Mouse (Mus musculus): ENCODE data around the gene Arrb1. TPM values are rescaled to one million over a fixed set of nuclear protein-coding genes. Genes with fewer than 3 reads are reported as not detected.
A peak's percentile ranks its signal among the peaks of the same experiment; 100 is the strongest.
"Not testable (repeated sequence)": the region's sequence is repeated elsewhere in the genome, so short reads cannot be mapped to it uniquely, and the experiment has no call there.

The Arrb1 gene
- 2.8 and 3.8 TPM in 2 replicates for polyA plus RNA-seq (2014; fragmentation: Nextera tagmentation; extraction: Ambion mirVana)

DNA sequence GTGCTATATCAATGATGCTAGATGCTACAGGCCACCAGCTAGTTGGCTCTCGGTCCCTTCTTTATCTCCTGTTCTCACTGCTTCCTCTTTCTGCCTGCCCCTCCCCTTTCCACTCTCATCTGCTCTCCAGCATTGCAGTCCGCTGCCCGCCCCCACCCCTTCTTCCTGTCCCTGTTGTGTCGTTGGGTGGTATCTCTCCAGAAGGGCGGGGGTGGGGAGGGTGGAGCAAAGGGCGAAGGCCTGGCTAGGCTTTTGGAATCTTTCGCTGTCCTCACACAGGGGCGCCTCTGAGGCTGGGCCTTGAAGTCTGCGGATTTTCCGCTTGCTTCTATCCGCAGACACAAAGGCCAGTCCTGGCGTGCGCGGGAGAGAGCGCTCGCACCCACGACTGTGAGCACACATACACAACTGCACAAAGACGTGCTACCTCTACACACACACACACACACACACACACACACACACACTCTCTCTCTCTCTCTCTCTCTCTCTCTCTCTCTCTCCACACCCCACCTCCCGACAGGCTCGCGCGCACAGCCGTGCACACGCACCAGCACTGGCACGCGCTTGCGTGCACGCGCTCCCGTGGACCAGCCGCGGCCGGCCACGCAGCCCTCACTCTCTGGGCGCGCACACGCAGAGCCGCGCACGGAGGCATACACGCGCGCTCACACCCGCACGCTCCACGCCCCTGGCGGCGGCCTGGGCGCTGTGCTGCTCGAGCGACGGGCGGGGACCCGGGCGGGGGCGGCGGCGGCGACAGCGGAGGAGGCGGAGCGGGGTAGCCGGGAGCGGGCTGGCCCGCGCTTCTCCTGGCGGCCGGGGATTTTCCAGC is at the start of gene Arrb1:
Gene Arrb1 (plus strand): TSS at position 566 of the 835 bp plus-strand sequence.
- Histone ChIP-seq H3K9me3 (ENCODE audit: control insufficient read depth, low read length) (no peaks in the 10 kb centered on the region), H3K36me3 (ENCODE audit: control insufficient read depth, insufficient read depth, low read length) (no peaks in the 10 kb centered on the region), H3K4me3 (ENCODE audit: low read depth, low read length) (peak within 1 kb of the TSS; percentile 72), H3K4me1 (ENCODE audit: control insufficient read depth, insufficient read depth, low read length) (peaks cover 10% of the 10 kb centered on the region; the same call in 1 of the 2 replicates), H3K9ac (ENCODE audit: low read depth, low read length) (peak within 1 kb of the TSS; percentile 80), H3K27ac (replicated peaks; ENCODE audit: low read depth, low read length) (peak within 1 kb of the TSS; percentile 75), H3K4me2 (ENCODE audit: low read depth, low read length) (peak within 1 kb of the TSS; percentile 95), H3K27me3 (replicated peaks; ENCODE audit: control insufficient read depth, insufficient read depth, low read length) (no peaks in the 10 kb centered on the region)
- DNase-seq (ENCODE audit: low spot score): peak; percentile 83
- ATAC-seq (ENCODE audit: low read depth): peak; percentile 87
- under 1% methylated on average over 45 of the region's 68 CpGs for WGBS

GRCm38 (mm10) chr7:99489708-99490107 is 45.6 kb upstream of the Arrb1 start:
- ATAC-seq (ENCODE audit: low read depth) (no peak; the same call in 1 of the 2 replicates), DNase-seq (ENCODE audit: low spot score) (no peak)
- Histone ChIP-seq H3K27me3 (replicated peaks; ENCODE audit: control insufficient read depth, insufficient read depth, low read length) (no peaks in the 10 kb centered on the region), H3K4me3 (ENCODE audit: low read depth, low read length) (no peak overlapping the region), H3K9ac (ENCODE audit: low read depth, low read length) (no peak overlapping the region), H3K36me3 (ENCODE audit: control insufficient read depth, insufficient read depth, low read length) (no peaks in the 10 kb centered on the region), H3K9me3 (ENCODE audit: control insufficient read depth, low read length) (peaks cover 8% of the 10 kb centered on the region), H3K4me1 (ENCODE audit: control insufficient read depth, insufficient read depth, low read length) (no peaks in the 10 kb centered on the region), H3K4me2 (ENCODE audit: low read depth, low read length) (no peak overlapping the region), H3K27ac (replicated peaks; ENCODE audit: low read depth, low read length) (no peak overlapping the region)
- WGBS: 75% methylated on average over 5 of the region's 5 CpGs

GRCm38 (mm10) chr7:99499128-99499527 is 36.1 kb upstream of the Arrb1 start:
- no peak for DNase-seq (ENCODE audit: low spot score)
- H3K36me3 ChIP-seq (ENCODE audit: control insufficient read depth, insufficient read depth, low read length): no peaks in the 10 kb centered on the region
- H3K4me2 ChIP-seq (ENCODE audit: low read depth, low read length): no peak overlapping the region
- no peak overlapping the region for H3K4me3 ChIP-seq (ENCODE audit: low read depth, low read length)
- WGBS: 49% methylated on average over 1 of the region's 1 CpGs
- H3K9ac ChIP-seq (ENCODE audit: low read depth, low read length): no peak overlapping the region
- ATAC-seq (ENCODE audit: low read depth): no peak
- H3K4me1 ChIP-seq (ENCODE audit: control insufficient read depth, insufficient read depth, low read length): no peaks in the 10 kb centered on the region
- H3K9me3 ChIP-seq (ENCODE audit: control insufficient read depth, low read length): no peaks in the 10 kb centered on the region
- H3K27ac ChIP-seq (replicated peaks; ENCODE audit: low read depth, low read length): no peak overlapping the region
- H3K27me3 ChIP-seq (replicated peaks; ENCODE audit: control insufficient read depth, insufficient read depth, low read length): no peaks in the 10 kb centered on the region

DNA sequence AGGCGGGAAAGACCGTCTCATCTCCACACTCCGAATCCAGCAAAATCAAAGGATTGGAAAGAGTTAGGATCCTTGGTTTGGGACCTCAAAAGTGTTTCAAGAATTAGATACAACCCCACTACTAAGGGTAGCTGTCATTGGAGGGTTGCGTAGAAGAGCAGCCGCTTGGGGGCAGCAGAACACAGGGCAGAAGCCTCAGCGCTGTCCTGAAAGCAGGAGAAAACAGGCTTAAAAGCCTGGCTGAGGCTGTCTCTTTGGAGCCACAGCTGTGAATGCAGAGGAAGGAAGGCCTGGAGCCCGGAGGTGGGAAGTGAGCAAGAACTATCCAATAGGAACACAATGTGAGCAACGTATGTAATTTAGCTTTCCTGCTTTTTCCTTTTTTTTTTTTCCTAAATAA is 35.1 kb upstream of the Arrb1 start:
- DNase-seq (ENCODE audit: low spot score) (peak; percentile 93), ATAC-seq (ENCODE audit: low read depth) (peak; percentile 93)
- H3K4me3 ChIP-seq (ENCODE audit: low read depth, low read length): no peak overlapping the region
- H3K4me1 ChIP-seq (ENCODE audit: control insufficient read depth, insufficient read depth, low read length): no peaks in the 10 kb centered on the region
- no peak overlapping the region for H3K9ac ChIP-seq (ENCODE audit: low read depth, low read length)
- 5% methylated on average over 8 of the region's 8 CpGs for whole genome bisulfite sequencing
- no peaks in the 10 kb centered on the region for H3K36me3 ChIP-seq (ENCODE audit: control insufficient read depth, insufficient read depth, low read length)
- H3K4me2 ChIP-seq (ENCODE audit: low read depth, low read length): no peak overlapping the region
- no peaks in the 10 kb centered on the region for H3K9me3 ChIP-seq (ENCODE audit: control insufficient read depth, low read length)
- no peak overlapping the region for H3K27ac ChIP-seq (replicated peaks; ENCODE audit: low read depth, low read length)
- no peaks in the 10 kb centered on the region for H3K27me3 ChIP-seq (replicated peaks; ENCODE audit: control insufficient read depth, insufficient read depth, low read length)

DNA sequence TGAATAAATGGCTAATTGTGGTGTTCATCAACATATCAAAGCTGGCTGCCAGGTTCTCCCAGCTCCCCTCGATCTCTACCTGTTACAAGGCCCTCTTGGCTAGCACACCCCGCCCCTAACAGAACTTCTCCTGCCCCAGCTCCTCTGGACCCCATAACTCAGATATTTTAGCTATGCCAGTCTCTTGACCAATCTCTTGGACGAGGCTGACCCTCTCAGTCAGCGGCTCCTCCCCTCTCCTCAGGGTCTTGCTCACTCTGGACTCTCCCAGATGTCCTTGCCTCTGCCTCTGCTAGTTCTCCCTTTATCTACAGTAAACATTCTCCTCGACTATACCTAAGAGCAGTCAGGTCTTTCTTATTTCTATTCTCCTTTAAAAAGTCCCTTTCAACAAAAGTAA is 34.6 kb upstream of the Arrb1 start:
- Histone ChIP-seq H3K4me2 (ENCODE audit: low read depth, low read length) (no peak overlapping the region), H3K4me3 (ENCODE audit: low read depth, low read length) (no peak overlapping the region), H3K36me3 (ENCODE audit: control insufficient read depth, insufficient read depth, low read length) (no peaks in the 10 kb centered on the region), H3K4me1 (ENCODE audit: control insufficient read depth, insufficient read depth, low read length) (no peaks in the 10 kb centered on the region), H3K27me3 (replicated peaks; ENCODE audit: control insufficient read depth, insufficient read depth, low read length) (no peaks in the 10 kb centered on the region), H3K9ac (ENCODE audit: low read depth, low read length) (no peak overlapping the region), H3K9me3 (ENCODE audit: control insufficient read depth, low read length) (no peaks in the 10 kb centered on the region), H3K27ac (replicated peaks; ENCODE audit: low read depth, low read length) (no peak overlapping the region)
- 36% methylated on average over 5 of the region's 5 CpGs for WGBS
- ATAC-seq (ENCODE audit: low read depth) (no peak), DNase-seq (ENCODE audit: low spot score) (no peak)

- Histone ChIP-seq H3K4me1 (ENCODE audit: control insufficient read depth, insufficient read depth, low read length) (no peaks in the 10 kb centered on the region), H3K9me3 (ENCODE audit: control insufficient read depth, low read length) (no peaks in the 10 kb centered on the region), H3K9ac (ENCODE audit: low read depth, low read length) (no peak overlapping the region), H3K36me3 (ENCODE audit: control insufficient read depth, insufficient read depth, low read length) (no peaks in the 10 kb centered on the region), H3K4me3 (ENCODE audit: low read depth, low read length) (no peak overlapping the region), H3K4me2 (ENCODE audit: low read depth, low read length) (no peak overlapping the region), H3K27ac (replicated peaks; ENCODE audit: low read depth, low read length) (no peak overlapping the region), H3K27me3 (replicated peaks; ENCODE audit: control insufficient read depth, insufficient read depth, low read length) (no peaks in the 10 kb centered on the region)
- DNase-seq (ENCODE audit: low spot score) (no peak), ATAC-seq (ENCODE audit: low read depth) (no peak)
- 47% methylated on average over 1 of the region's 1 CpGs for WGBS
These were observed 34.1 kb upstream of the Arrb1 start for GRCm38 (mm10) chr7:99501148-99501547.

DNA sequence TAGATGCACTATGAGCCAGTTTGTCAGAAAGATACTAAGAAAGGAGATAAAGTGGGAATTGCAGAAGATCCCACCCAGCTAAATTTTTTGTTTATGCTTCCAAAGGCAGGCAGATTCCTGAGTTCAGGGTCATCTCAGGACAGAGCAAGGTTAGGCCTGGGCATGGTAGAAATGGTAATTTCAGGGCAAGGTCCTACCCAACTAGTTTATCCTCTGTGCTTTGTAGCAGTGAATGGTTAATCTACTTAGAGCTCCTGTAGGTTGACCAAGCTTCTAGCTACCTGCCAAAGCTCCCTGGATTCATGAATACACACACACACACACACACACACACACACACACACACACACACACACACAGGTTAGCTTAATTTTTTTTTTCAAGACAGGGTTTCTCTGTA is 30.7 kb upstream of the Arrb1 start:
- Histone ChIP-seq H3K36me3 (ENCODE audit: control insufficient read depth, insufficient read depth, low read length) (no peaks in the 10 kb centered on the region), H3K4me1 (ENCODE audit: control insufficient read depth, insufficient read depth, low read length) (no peaks in the 10 kb centered on the region)
- ATAC-seq (ENCODE audit: low read depth): no peak

GRCm38 (mm10) chr7:99508187-99508586 is 27.1 kb upstream of the Arrb1 start:
- H3K4me2 ChIP-seq (ENCODE audit: low read depth, low read length); DNase-seq (ENCODE audit: low spot score); H3K4me1 ChIP-seq (ENCODE audit: control insufficient read depth, insufficient read depth, low read length); H3K9me3 ChIP-seq (ENCODE audit: control insufficient read depth, low read length); H3K4me3 ChIP-seq (ENCODE audit: low read depth, low read length); H3K36me3 ChIP-seq (ENCODE audit: control insufficient read depth, insufficient read depth, low read length); ATAC-seq (ENCODE audit: low read depth); H3K27ac ChIP-seq (replicated peaks; ENCODE audit: low read depth, low read length); H3K9ac ChIP-seq (ENCODE audit: low read depth, low read length); H3K27me3 ChIP-seq (replicated peaks; ENCODE audit: control insufficient read depth, insufficient read depth, low read length): not testable (repeated sequence)
- whole genome bisulfite sequencing: 20% methylated on average over 2 of the region's 2 CpGs

More for the DNA sequence above, 30.7 kb upstream of the Arrb1 start:
- no peak overlapping the region for H3K4me3 ChIP-seq (ENCODE audit: low read depth, low read length)
- no peak overlapping the region for H3K4me2 ChIP-seq (ENCODE audit: low read depth, low read length)
- H3K27me3 ChIP-seq (replicated peaks; ENCODE audit: control insufficient read depth, insufficient read depth, low read length): no peaks in the 10 kb centered on the region
- H3K9ac ChIP-seq (ENCODE audit: low read depth, low read length): no peak overlapping the region
- no peaks in the 10 kb centered on the region; the same call in 1 of the 2 replicates for H3K9me3 ChIP-seq (ENCODE audit: control insufficient read depth, low read length)
- no peak for DNase-seq (ENCODE audit: low spot score)
- H3K27ac ChIP-seq (replicated peaks; ENCODE audit: low read depth, low read length): no peak overlapping the region

GRCm38 (mm10) chr7:99510087-99510501 is 25.2 kb upstream of the Arrb1 start:
- H3K4me2 ChIP-seq (ENCODE audit: low read depth, low read length): no peak overlapping the region
- no peaks in the 10 kb centered on the region for H3K27me3 ChIP-seq (replicated peaks; ENCODE audit: control insufficient read depth, insufficient read depth, low read length)
- H3K4me3 ChIP-seq (ENCODE audit: low read depth, low read length): no peak overlapping the region
- ATAC-seq (ENCODE audit: low read depth) (0 out of 2 replicates have a peak, but pooled peaks have one; percentile 37), DNase-seq (ENCODE audit: low spot score) (peak; percentile 33)
- no peaks in the 10 kb centered on the region for H3K36me3 ChIP-seq (ENCODE audit: control insufficient read depth, insufficient read depth, low read length)
- H3K9ac ChIP-seq (ENCODE audit: low read depth, low read length): no peak overlapping the region
- H3K4me1 ChIP-seq (ENCODE audit: control insufficient read depth, insufficient read depth, low read length): no peaks in the 10 kb centered on the region
- H3K9me3 ChIP-seq (ENCODE audit: control insufficient read depth, low read length): no peaks in the 10 kb centered on the region; the same call in 1 of the 2 replicates
- no peak overlapping the region for H3K27ac ChIP-seq (replicated peaks; ENCODE audit: low read depth, low read length)
- 8% methylated on average over 8 of the region's 8 CpGs for WGBS
